Mouse (Mus musculus) heart, postnatal 0 days (tissue): Measurements from ENCODE around the gene 4931406C07Rik.

Experiments used
- CTCF ChIP-seq: IDR thresholded peaks from 2 replicates; pipeline ENCODE4 v1.5.1; 2016; ENCODE audit warnings: antibody characterized with exemption, control low read depth, low read depth
- EP300 ChIP-seq: IDR thresholded peaks from 2 replicates; pipeline ENCODE4 v1.6.1; 2016; ENCODE audit warnings: antibody characterized with exemption, low read depth

- TF ChIP-seq CTCF: no peak
- TF ChIP-seq EP300: no peak
Observed at GRCm38 (mm10) chr9:15237516-15238296, 68.5 kb downstream of the 4931406C07Rik start.
